Mouse (Mus musculus): ENCODE measurements at regions not wholly inside any gene's neighbourhood (a gene's known extent, or its start where the extent isn't known, plus 50 kb on each side); places are given as distances from the start of the nearest gene placed in this dataset.

DNA sequence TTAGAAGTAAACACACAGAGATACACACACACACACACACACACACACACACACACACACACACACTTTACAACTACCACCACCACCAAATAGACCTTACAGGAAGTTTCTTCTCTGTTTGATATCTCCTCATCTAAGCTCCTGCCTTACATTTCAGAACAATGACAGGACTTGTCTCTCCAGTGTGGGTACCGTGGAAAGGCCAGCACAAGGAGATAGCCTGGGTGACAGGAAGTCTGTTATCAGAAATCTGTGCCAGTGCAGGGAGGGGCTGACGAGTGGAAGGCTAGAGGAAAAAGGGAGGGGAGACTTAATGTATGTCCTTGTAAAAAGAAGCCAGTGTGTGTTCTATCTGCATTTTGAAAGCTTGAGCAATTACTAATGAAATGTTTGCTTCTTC, 318.5 kb upstream of the Dcn start:
- TF ChIP-seq CTCF (IDR thresholded peaks at IDR 0.05; ENCODE audit: borderline replicate concordance, insufficient read depth, low read depth, low read length) (no peak), POLR2A (IDR thresholded peaks at IDR 0.05; ENCODE audit: borderline replicate concordance, insufficient read depth, low read length) (no peak)
